Mouse (Mus musculus) embryonic fibroblast, embryonic 13.5 days (primary cell): ENCODE results near the gene Trim40.

Source experiments
- CTCF ChIP-seq: IDR thresholded peaks from 2 replicates; pipeline ENCODE4 v1.5.1; 2011; ENCODE audit warnings: mild to moderate bottlenecking, control low read depth, low read length, moderate library complexity, borderline replicate concordance; ENCODE audit not compliant: insufficient read depth
- POLR2A ChIP-seq: IDR thresholded peaks from 2 replicates; pipeline ENCODE4 v1.6.1; 2011; ENCODE audit warnings: low read depth, mild to moderate bottlenecking, control low read depth, low read length, moderate library complexity

GRCm38 (mm10) chr17:36844286-36844719, 45.6 kb downstream of the Trim40 start:
- TF ChIP-seq POLR2A (no peak), CTCF (no peak)
